29 mouse cellular contexts compared by ENCODE assay signal in the genomic region with DNA sequence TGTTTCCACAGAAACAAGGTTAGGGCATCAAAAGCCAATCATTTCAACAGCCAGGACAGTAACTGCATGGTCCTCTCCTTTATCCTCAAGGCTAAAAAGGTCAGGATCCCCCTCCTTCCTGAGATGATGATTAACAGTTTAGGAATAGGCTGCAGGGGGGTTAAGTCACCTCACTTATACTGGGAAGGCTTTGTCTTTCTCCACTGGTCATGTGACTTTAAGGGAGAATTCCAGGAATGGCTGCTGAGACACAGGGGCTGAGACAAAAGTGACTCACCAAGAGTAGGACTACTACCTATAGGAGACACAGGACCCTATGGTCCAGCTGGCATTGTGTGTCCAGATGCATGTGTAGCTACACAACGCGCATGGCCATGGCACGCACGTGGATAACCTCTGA. TPM values are rescaled to one million over a fixed set of nuclear protein-coding genes. Genes with fewer than 3 reads are reported as not detected.
DNase-seq lines count a peak whose midpoint lies in the region; TF ChIP-seq lines count a peak whose summit lies in the region.
"Had no signal": no experiment of that assay in that cellular context is flagged by ENCODE, and none has a peak within 500 bp of the region (broad histone marks: within the 10 kb centered on the region; RNA-seq: fewer than 3 reads in every experiment).

No protein-coding gene starts in this region.

- peaks cover 8% of the 10 kb centered on the region; the same call in 1 of the 2 replicates for H3K27me3 ChIP-seq in heart, embryonic 10.5 days (ENCODE audit: insufficient read depth, poor library complexity, severe bottlenecking)
- H3K27me3 ChIP-seq in C2C12 (ENCODE audit: control insufficient read depth, insufficient read depth, insufficient read length) = no peaks in the 10 kb centered on the region
- H3K27me3 ChIP-seq: heart, embryonic 15.5 days; hindbrain, embryonic 15.5 days had no signal

- H3K79me2 ChIP-seq in C2C12 (ENCODE audit: control insufficient read depth, insufficient read depth) = no peaks in the 10 kb centered on the region

- no peaks in the 10 kb centered on the region for H3K79me3 ChIP-seq in C2C12 (ENCODE audit: low read depth)

- no peak overlapping the region for H3K4me3 ChIP-seq in heart, embryonic 10.5 days
- no peak overlapping the region for H3K4me3 ChIP-seq in C2C12 (ENCODE audit: insufficient read depth, poor library complexity, severe bottlenecking)
- no peak overlapping the region for H3K4me3 ChIP-seq in left cerebral cortex, adult 2 months
- H3K4me3 ChIP-seq: embryonic facial prominence, embryonic 15.5 days; erythroblast, embryonic 14.5 days; forebrain, embryonic 10.5 days; heart, embryonic 15.5 days; hindbrain, embryonic 15.5 days had no signal

- H3ac ChIP-seq in C2C12 (ENCODE audit: control insufficient read depth, insufficient read length, low read depth) = no peak overlapping the region

- WGBS in heart, embryonic 10.5 days = 88% methylated on average over 4 of the region's 4 CpGs

- H3K4me1 ChIP-seq in heart, embryonic 10.5 days = peaks cover 33% of the 10 kb centered on the region
- H3K4me1 ChIP-seq: embryonic facial prominence, embryonic 15.5 days; hindbrain, embryonic 15.5 days had no signal

- no peaks in the 10 kb centered on the region for H3K9me3 ChIP-seq in heart, embryonic 10.5 days
- H3K9me3 ChIP-seq: embryonic facial prominence, embryonic 15.5 days; forebrain, embryonic 10.5 days; heart, embryonic 15.5 days; hindbrain, embryonic 15.5 days had no signal

- H3K36me3 ChIP-seq in heart, embryonic 10.5 days = no peaks in the 10 kb centered on the region
- H3K36me3 ChIP-seq in C2C12 (ENCODE audit: control insufficient read depth, insufficient read depth) = no peaks in the 10 kb centered on the region
- H3K36me3 ChIP-seq: embryonic facial prominence, embryonic 15.5 days; forebrain, embryonic 10.5 days; heart, embryonic 15.5 days; hindbrain, embryonic 15.5 days had no signal

- 0 out of 2 replicates have a peak overlapping the region, but pooled peaks have one; percentile 1 for H3K27ac ChIP-seq in heart, embryonic 10.5 days
- no peak overlapping the region for H3K27ac ChIP-seq in left cerebral cortex, adult 2 months
- H3K27ac ChIP-seq: embryonic facial prominence, embryonic 15.5 days; forebrain, embryonic 10.5 days; heart, embryonic 15.5 days; hindbrain, embryonic 15.5 days had no signal

- TF ChIP-seq CTCF in C2C12 (IDR thresholded peaks at IDR 0.05; ENCODE audit: control insufficient read depth, insufficient read depth, insufficient read length) = no peak
- no peak for TF ChIP-seq CTCF in left cerebral cortex, adult 2 months (IDR thresholded peaks at IDR 0.05)

- intact Hi-C loops in left cerebral cortex, adult 2 months (cut with DNase I) = no loop called here

- no peak for DNase-seq in heart, embryonic 10.5 days (ENCODE audit: low spot score)
- DNase-seq in heart, adult 9 months (ENCODE audit: low spot score in 2 of 2) = no peak
- peak; percentile 36 for DNase-seq in R1 (ENCODE audit: low read depth, low spot score)
- DNase-seq in thymus, postnatal 4 days = no peak
- DNase-seq in left cerebral cortex, adult 2 months (ENCODE audit: extremely low spot score in 1 of 2, low spot score in 2 of 2) = no peak
- DNase-seq in heart, postnatal 4 days = no peak
- DNase-seq: adrenal gland, adult 8-10 months; adrenal gland, postnatal 36 days; cerebellum, adult 11 months; cerebellum, adult 8-10 months; cerebellum, postnatal 14 days; embryo, embryonic 11 days; gastrocnemius, postnatal 36 days; heart, postnatal 14 days had no signal

TF ChIP-seq in C2C12, 6 proteins besides CTCF, POLR2A, EP300 and RAD21:
- TF ChIP-seq MAX (IDR thresholded peaks at IDR 0.05) (no peak), MYOD1 (IDR thresholded peaks at IDR 0.05; ENCODE audit: control insufficient read depth, insufficient read length, low read depth) (no peak), USF1 (IDR thresholded peaks at IDR 0.05; ENCODE audit: low read depth) (peak; percentile 89)

RNA-seq across cellular contexts. Expression of a gene that starts 9.4 kb away (rescaled TPM):
- 8.2 and 8.8 TPM in 2 replicates for polyA plus RNA-seq in heart, embryonic 10.5 days (2016; fragmentation: Nextera tagmentation; extraction: Ambion mirVana)
- polyA plus RNA-seq in C2C12 (2012; fragmentation: generic; extraction: Trizol) = 4.2 TPM
- total RNA-seq in left cerebral cortex, adult 2 months (2021) = 10 to 100 TPM; 15.5 to 16.2 TPM
- total RNA-seq in heart, postnatal 4 days (2021) = 10 to 100 TPM; 12.2 TPM

RNA-seq across cellular contexts. Expression of a gene that starts 19.9 kb away (rescaled TPM):
- 143 and 154 TPM in 2 replicates for polyA plus RNA-seq in heart, embryonic 10.5 days (2016; fragmentation: Nextera tagmentation; extraction: Ambion mirVana)
- 215 TPM for polyA plus RNA-seq in C2C12 (2012; fragmentation: generic; extraction: Trizol)
- total RNA-seq in left cerebral cortex, adult 2 months (2021) = 100 to 1,000 TPM; 108 to 118 TPM
- total RNA-seq in heart, postnatal 4 days (2021) = 100 to 1,000 TPM; 114 to 125 TPM

RNA-seq across cellular contexts. Expression of a gene that starts 32.9 kb away (rescaled TPM):
- 0.11 TPM in 1 of 2 replicates, not detected in the other for polyA plus RNA-seq in heart, embryonic 10.5 days (2016; fragmentation: Nextera tagmentation; extraction: Ambion mirVana)
- polyA plus RNA-seq in C2C12 (2012; fragmentation: generic; extraction: Trizol) = 0.06 TPM
- total RNA-seq in left cerebral cortex, adult 2 months (2021) = not detected
- total RNA-seq in heart, postnatal 4 days (2021) = not detected
- total RNA-seq: adrenal gland, adult 8-10 months; common myeloid progenitor, adult 5-6 weeks; ES-E14; gastrocnemius, adult 8-10 months; gastrocnemius, postnatal 36 days; heart, postnatal 14 days had no signal
- polyA plus RNA-seq: embryonic facial prominence, embryonic 11.5 days; embryonic facial prominence, embryonic 15.5 days; erythroblast, embryonic 14.5 days; forebrain, embryonic 10.5 days; forebrain, embryonic 14.5 days; heart, embryonic 15.5 days; hindbrain, embryonic 11.5 days; hindbrain, embryonic 15.5 days had no signal

RNA-seq across cellular contexts. Expression of a gene that starts 58.4 kb away (rescaled TPM):
- 0.05 TPM in 1 of 2 replicates, not detected in the other for polyA plus RNA-seq in heart, embryonic 10.5 days (2016; fragmentation: Nextera tagmentation; extraction: Ambion mirVana)
- not detected for polyA plus RNA-seq in C2C12 (2012; fragmentation: generic; extraction: Trizol)
- total RNA-seq in left cerebral cortex, adult 2 months (2021) = not detected
- total RNA-seq in heart, postnatal 4 days (2021) = not detected
- total RNA-seq: adrenal gland, postnatal 36 days; common myeloid progenitor, adult 5-6 weeks; gastrocnemius, adult 8-10 months; gastrocnemius, postnatal 36 days; heart, postnatal 14 days had no signal
- polyA plus RNA-seq: erythroblast, embryonic 14.5 days; forebrain, embryonic 10.5 days; forebrain, embryonic 14.5 days; heart, embryonic 11.5 days; hindbrain, embryonic 15.5 days had no signal

RNA-seq across cellular contexts. Expression of a gene that starts 58.4 kb away (rescaled TPM):
- polyA plus RNA-seq in heart, embryonic 10.5 days (2016; fragmentation: Nextera tagmentation; extraction: Ambion mirVana) = not detected in 2 replicates
- polyA plus RNA-seq in C2C12 (2012; fragmentation: generic; extraction: Trizol) = not detected
- not detected for total RNA-seq in left cerebral cortex, adult 2 months (2021)
- not detected for total RNA-seq in heart, postnatal 4 days (2021)
- total RNA-seq: adrenal gland, adult 8-10 months; adrenal gland, postnatal 36 days; common myeloid progenitor, adult 5-6 weeks; gastrocnemius, adult 8-10 months; gastrocnemius, postnatal 36 days; heart, postnatal 14 days had no signal
- polyA plus RNA-seq: embryonic facial prominence, embryonic 11.5 days; embryonic facial prominence, embryonic 15.5 days; erythroblast, embryonic 14.5 days; forebrain, embryonic 10.5 days; forebrain, embryonic 14.5 days; heart, embryonic 11.5 days; heart, embryonic 15.5 days; hindbrain, embryonic 11.5 days; inflammation-experienced regulatory T-cells, adult 6 months; intestine, postnatal 0 days had no signal
